Mouse (Mus musculus) spleen, adult 18-20 months (tissue): Measurements from ENCODE around the gene Ptgir.

ENCODE experiments used
- DNase-seq, 2 experiments: peaks; one replicate each; pipeline ENCODE4 v3.0.0; 2022; ENCODE audit warnings: mixed read lengths in 2 of 2

Gene Ptgir

DNA sequence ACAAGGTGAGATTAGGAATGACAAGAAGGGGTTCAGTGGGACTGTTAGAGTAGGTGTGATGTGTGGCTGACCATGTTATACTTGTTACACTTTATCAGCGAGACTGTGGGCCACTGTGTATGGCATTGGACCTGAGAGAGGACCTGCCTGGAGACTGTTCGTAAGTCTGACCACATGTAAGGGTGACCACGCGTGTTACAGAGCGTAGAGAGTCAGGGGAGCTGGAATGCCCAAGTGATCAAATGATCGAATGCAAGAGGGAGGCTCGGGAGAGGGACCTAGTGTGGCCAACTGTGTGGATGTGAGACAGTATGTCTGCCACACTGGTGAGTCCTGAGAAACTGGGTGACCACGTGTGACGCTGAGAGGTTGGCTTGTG, 13.9 kb upstream of the Ptgir start:
- DNase-seq: no peak

GRCm38 (mm10) chr7:16893612-16894011, 12.7 kb upstream of the Ptgir start:
- no peak for DNase-seq

GRCm38 (mm10) chr7:16894279-16894678, 12.0 kb upstream of the Ptgir start:
- DNase-seq: no peak

- peak; percentile 54 to 69 for DNase-seq
Observed at GRCm38 (mm10) chr7:16895000-16895399, 11.3 kb upstream of the Ptgir start.

GRCm38 (mm10) chr7:16895511-16895910, 10.8 kb upstream of the Ptgir start:
- no peak for DNase-seq

DNA sequence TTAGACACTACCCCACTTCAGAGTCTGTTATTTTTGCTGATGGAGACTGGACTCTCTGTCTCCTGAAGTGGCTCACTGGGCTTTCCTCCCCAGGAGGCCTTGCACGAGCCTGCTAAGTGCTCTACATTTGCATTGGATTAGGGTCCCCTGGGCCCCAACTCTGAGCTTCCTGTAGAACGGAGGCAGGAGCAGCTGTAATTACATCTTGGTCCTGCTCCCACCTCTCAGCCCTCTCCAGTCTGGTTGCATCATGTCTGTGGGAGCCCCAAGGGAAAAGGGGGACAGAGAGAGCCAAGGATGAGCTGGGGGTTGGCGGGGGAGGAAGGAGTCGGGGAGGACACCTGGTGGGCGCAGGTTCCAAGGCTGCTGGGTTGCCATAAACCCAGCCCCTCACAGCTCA, 5.8 kb upstream of the Ptgir start:
- DNase-seq: no peak

- DNase-seq: no peak
Observed at GRCm38 (mm10) chr7:16903439-16903955, 2.8 kb upstream of the Ptgir start.

DNA sequence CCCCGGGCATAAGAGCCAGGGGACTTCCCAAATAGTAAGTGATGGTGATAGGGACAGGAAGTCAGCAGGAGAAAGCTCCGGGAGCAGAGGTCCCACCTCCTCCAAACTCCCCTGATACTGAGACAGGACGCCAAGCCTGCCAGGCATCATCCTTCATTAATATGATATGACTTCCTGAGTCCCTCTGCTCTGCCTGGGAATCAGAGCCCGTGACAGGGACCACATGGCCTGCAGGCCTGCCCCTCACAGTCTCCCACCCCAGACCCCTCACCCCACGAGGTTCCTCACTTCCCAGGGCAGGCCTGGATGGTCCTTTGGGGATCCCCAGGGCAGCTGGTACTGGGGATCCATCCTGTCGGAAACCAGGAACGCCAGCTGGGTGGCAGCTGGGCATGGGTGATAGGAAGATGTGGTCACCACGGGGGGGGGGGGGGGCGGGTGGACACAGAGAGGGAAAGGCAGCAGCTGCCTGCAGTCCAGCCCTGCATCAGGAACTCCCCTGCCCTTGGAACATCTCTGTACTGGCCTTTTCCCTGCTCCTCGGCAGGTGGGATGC, 2.1 kb upstream of the Ptgir start:
- DNase-seq: no peak

GRCm38 (mm10) chr7:16905491-16906021, 734 bp upstream of the Ptgir start:
- no peak for DNase-seq

- no peak for DNase-seq
Observed at GRCm38 (mm10) chr7:16906889-16907559, 734 bp downstream of the Ptgir start.

DNA sequence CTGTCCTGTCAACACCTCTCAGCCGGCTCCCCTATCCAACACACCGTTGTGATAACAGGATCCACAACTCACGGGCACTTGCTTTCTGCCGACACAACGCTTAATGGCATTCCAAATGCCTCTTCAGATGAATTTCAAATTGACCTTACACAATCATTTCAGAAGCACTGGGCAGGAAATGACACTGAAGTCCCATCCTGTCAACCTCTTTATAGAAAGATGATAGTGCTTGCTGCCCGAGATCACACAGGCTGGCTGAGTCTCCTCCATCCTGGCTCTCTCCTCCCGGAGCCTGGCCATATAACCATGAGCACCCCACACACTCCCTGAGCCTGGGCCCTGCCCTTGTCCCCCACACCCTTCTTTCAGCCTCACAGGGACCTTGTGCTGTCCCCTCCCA, 1.6 kb downstream of the Ptgir start:
- no peak for DNase-seq

DNA sequence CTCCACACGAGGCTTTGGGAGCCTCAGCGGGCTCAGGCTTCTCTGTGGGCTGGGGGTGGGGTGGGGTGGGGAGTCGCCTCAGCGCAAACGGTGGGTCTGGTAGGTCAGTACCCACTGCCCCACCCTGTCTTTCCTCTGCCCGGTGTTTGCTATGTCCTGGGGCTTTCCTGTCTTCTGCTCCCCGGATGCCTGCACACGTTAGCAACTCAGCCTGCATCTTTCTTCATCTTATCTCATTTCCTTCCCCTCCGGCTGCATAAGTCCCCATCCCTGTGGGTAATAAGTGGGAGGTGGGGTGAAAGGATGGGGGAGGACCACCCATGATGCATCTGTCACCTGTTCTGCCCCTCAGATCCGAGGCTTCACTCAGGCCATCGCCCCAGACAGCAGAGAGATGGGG, 2.1 kb downstream of the Ptgir start:
- no peak for DNase-seq

DNA sequence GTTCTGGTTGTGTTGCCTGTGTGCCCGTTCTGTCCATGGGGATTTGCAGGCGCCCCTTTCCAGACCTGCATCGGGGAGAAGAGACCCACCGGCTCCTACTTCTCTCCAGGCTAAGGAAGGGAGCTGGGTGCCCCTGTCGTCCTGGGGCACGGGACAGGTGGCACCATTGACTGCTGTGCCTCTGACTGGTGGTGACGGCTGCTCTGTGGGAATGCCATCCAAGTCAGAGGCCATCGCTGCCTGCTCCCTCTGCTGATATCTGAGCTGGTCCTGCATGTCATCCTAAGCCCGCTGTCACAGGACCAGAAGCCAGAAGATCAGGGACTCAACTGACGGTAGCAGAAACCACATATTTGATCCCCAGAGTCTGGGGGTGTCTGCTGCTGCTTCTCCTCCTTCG, 2.6 kb downstream of the Ptgir start:
- no peak for DNase-seq

DNA sequence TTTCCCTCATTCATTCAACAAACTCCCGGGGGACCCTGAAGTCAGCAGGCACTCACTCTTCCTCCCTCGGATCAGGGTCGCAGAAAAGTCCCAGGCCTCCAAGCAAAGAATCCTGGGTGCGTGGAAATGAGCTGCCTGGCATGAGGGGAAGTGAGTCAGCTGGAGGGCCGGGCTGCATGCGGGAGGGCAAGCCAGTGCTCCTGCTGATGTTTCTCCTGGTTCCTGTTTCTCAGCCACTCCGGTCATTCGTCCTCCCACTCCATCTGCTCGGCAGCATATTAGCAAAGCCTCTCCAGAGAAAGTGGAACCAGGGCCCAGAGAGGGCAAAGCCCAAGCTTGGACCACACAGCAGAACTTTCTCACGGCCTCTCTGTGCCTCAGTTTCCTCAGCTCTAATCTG, 3.6 kb downstream of the Ptgir start:
- no peak for DNase-seq

DNA sequence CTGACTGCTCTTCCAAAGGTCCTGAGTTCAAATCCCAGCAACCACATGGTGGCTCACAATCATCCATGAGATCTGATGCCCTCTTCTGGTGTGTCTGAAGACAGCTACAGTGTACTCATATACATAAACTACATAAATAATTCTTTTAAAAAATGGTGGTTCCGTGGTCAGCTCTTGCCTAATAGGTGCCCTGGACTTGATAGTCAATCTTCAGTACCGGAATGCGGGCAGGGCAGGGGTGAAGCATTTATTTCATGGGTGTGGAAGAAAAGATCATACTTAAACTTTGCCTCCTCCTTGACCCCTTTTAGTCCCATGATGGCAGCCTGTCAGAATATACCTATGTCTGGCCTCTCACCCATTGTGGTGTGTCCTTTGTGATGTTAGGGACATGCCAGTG, 5.6 kb downstream of the Ptgir start:
- DNase-seq: no peak

GRCm38 (mm10) chr7:16912360-16912759, 6.1 kb downstream of the Ptgir start:
- DNase-seq: no peak

DNA sequence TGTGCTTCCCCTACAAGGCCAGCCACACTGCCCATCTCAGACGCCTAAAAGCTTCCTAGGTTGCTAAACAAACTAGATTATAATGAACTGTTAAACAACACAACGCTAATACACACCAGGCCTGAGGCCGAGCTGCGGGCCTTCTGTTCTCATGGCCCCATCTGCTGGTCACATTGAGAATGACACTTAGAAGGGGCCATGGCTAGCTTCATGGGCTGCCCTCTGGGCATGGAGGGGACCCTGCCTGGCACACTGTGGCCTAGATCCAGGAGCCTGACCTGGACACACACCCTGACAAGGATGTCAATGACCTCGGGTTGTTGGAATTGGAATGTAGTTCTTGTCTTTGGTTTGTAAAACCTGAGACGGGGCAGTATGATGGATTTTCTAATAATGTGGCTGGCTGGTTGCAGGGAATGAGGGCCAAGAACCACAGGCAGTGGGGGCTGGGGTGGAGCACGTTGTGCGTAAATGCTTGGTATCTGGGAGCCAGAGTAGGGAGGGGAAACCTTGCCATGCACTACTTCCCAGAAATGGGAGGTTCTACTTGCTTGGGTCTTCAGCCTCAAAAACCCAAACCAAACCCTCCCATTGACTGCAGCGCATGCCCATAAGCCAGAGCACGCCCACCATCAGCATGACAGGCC, 7.6 kb downstream of the Ptgir start:
- DNase-seq: peak in 1 of 2 experiments; percentile 72

- no peak for DNase-seq
Observed at GRCm38 (mm10) chr7:16914453-16915343, 8.4 kb downstream of the Ptgir start.

DNA sequence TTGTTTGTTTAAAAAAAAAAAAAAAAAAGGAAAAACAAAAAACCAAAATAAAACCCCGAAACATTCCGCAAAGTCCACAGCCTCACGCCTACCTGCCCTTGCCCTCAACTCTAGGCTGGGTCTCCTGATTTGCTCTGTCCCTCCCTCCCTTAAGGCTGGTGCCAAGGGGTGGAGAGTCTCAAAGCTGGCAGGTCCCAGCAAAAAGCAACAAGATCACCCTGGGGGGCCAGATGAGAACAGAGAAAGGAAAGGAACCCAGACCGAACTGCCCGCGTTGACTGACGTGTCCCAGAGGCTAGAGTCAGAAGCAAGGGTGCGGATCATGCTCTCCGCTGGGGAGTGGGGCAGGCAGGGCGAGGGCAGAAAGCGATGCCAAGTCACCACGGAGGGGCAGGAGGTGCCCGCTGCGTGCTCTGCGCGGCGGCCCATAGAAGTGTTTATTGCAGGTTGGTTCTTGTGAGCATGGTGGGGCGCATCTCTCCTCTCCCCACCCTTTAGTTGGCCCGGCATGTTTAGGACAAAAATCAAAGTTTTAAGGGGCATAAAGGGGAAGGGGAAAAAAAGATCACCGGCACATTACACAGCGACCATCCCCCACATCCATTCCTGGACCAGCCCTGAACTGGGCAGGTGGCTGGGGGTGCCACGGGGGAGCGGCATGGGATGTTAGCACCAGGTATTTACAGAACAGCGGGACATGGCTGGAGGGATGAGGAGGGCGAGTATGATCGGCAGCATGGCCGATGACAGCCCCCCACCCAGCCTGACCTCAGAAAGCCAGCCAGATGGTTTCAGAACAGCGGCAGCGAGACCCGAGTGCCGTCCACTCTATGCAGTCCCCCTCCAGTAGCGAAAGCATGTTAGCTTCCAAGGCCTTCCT, 9.4 kb downstream of the Ptgir start:
- DNase-seq: no peak

GRCm38 (mm10) chr7:16916342-16917265, 10.3 kb downstream of the Ptgir start:
- no peak for DNase-seq

DNA sequence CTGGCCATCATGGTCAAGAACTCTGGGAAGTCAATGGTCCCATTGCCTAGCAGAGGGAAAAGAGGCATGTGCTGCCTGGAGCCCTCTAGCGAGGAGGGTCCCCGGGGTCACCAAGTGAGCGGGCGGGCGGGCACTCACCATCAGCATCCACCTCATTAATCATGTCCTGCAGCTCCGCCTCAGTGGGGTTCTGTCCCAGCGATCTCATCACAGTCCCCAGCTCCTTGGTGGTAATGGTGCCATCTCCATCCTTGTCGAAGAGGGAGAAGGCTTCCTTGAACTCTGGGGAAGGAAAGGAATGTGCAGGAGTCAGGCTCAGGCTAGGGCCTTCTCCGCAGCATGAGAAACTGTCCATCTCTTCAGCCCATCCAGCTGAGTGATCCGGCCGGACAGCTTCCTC, 11.2 kb downstream of the Ptgir start:
- no peak for DNase-seq
